Mouse (Mus musculus) testis, adult 2 months (tissue): ENCODE measurements at regions not wholly inside any gene's neighbourhood (a gene's known extent, or its start where the extent isn't known, plus 50 kb on each side); places are given as distances from the start of the nearest gene placed in this dataset.

Experiments
- CTCF ChIP-seq: fragments of 200-500 bp; IDR thresholded peaks from 2 replicates; pipeline ENCODE4 v1.5.1; 2012; ENCODE audit warnings: low read depth, mild to moderate bottlenecking, inconsistent platforms, low read length, moderate library complexity; ENCODE audit not compliant: control insufficient read depth, insufficient read depth, insufficient replicate concordance
- POLR2A ChIP-seq: fragments of 200-500 bp; IDR thresholded peaks from 2 replicates; pipeline ENCODE4 v1.6.1; 2012; ENCODE audit warnings: low read depth, mild to moderate bottlenecking, inconsistent platforms, low read length, moderate library complexity; ENCODE audit not compliant: control insufficient read depth

DNA sequence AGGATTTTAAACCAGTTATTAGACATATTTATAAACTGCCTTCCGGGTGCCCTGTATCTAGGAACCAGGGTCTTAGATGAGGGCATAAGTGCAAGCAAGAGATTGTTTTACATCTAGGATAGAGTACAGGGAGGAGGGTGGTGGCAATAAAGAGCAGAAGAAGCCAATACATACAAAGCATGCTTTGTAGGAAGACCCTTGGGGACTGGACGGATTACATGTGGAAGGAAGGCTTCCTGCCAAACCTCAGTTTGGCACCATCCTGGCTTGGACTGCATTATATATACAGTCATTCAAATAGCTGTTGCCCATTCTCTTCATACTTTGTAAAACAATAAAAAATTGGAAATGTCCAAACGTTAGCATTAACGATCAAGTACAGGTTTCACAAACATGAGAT, 184.7 kb upstream of the L3mbtl3 start:
- TF ChIP-seq POLR2A (no peak), CTCF (no peak)
